Mouse (Mus musculus): Measurements from ENCODE around the gene Vps45. TPM values are rescaled to one million over a fixed set of nuclear protein-coding genes. Genes with fewer than 3 reads are reported as not detected.
"Not testable (repeated sequence)": the region's sequence is repeated elsewhere in the genome, so short reads cannot be mapped to it uniquely, and the experiment has no call there.

Gene Vps45
- total RNA-seq, 2 experiments from 2014 or later: 41.1 to 47.8 TPM

DNA sequence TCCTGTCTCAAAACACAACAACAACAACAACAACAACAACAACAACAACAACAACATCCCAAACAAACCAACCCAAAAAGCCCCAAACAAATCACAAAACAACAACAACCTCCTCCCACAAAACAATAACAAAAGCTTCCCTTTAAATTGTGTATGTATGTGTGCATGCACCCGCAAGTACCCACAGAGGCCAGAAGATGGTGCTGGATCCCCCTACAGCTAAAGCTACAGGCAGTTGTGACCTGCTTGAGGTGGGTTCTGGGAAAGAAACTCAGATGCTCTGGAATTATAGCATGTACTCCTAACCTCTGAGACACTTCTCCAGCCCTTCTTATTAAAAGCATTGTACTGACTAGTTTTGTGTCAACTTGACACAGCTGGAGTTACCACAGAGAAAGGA, 22.7 kb upstream of the Vps45 start:
- DNase-seq (ENCODE audit: low spot score in 2 of 2): no peak

DNA sequence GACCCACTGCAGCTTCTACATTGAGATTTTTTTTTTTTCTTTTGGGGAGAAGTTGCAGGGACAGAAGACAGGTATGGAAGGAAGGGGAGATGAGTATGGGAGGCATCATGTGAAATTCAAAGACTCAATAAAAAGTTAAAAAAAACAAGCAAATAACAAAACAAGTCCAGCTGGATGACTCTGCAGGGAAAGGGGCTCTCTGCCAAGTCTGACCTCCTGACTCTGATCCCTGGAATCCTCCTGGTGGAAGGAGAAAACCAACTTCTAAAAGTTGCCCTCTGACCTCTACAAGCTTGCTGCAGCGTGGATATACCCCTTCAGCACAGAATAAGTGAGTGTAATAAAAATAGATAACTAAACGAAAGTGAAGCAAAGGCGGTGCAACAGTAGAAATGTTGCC, 20.4 kb upstream of the Vps45 start:
- DNase-seq (ENCODE audit: low spot score in 2 of 2): no peak

DNA sequence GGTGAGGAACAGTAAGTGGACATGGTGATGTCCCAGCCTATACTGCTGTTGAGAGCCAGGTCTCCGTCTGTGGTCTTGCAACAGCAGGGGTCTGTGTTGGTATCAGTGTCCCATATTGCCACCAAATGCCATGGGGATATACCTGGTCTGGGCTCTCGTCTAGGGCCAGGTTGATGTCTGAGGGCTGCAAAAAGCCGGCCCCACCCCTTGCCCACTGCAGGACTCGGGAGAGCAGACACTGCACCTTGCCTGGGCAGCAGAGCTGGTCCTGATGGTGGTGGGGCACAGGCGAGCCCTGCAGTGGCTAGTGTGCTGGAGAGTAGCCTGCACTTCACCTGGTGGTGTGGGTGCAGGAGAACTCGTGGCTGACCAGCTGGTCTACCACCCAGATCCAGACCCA, 19.8 kb upstream of the Vps45 start:
- DNase-seq (ENCODE audit: low spot score in 2 of 2): no peak

DNA sequence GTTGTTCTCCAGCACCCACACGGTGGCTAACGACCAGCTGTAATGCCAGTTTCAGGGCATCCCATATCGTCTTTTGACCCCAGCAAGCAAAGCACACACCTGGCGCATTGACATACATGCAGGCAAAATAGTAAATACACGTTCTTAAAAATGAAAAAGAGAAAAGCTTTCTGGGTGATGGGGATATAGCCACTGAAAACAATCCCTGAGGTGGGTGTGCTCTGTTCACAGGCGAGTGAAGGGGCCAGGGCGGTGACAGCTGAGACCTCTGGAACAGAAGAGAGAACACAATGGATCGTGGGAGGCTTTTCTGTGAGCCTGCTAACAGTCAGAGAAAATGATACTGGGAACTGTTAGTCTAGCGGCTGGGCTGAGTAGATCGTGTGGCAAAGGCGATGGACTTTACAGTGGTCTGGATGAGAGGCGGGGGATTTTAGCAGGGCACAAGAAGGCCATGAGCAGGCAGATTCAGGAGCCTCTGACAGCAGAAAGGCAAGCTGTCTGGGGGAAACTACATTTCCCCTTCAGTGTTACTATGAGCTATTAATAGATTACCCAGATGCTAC, 14.7 kb upstream of the Vps45 start:
- DNase-seq (ENCODE audit: low spot score in 2 of 2): no peak

DNA sequence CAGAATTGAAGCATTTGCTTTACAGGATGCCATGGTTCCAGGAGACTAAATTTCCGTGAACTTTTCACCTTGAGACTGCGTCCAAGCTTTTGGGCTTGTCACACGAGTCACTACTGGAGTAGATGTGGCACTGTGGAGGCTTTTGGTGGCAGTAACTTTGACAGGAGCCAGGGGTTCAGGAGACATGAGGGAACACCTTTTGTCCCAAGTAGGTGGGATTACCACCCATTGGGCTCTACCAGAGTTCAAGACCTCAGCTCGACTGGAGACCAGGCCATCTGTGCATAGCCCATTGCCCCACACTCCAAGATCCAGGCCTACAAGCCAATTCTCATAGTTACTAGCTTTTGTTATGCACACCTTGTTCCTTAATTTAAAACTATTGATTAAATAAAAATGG, 12.0 kb upstream of the Vps45 start:
- no peak for DNase-seq (ENCODE audit: low spot score in 2 of 2)

DNA sequence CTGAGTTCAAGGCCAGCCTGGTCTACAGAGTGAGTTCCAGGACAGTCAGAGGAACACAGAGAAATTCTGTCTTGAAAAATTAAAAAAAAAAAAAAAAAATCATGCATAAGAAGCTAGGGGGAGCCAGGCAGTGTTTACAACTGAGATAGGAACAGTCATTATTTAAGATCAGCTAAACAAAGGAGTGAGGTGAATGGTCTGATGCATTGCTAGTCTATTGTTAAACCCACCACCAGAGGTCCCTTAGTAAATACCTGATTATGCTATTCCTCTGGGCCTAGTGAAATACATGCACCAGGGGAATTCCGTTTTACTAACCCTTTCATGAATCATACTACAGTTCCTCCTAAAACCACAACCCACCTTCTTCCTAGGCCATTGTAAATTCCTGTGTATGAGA, 11.3 kb upstream of the Vps45 start:
- DNase-seq (ENCODE audit: low spot score in 2 of 2): no peak

DNA sequence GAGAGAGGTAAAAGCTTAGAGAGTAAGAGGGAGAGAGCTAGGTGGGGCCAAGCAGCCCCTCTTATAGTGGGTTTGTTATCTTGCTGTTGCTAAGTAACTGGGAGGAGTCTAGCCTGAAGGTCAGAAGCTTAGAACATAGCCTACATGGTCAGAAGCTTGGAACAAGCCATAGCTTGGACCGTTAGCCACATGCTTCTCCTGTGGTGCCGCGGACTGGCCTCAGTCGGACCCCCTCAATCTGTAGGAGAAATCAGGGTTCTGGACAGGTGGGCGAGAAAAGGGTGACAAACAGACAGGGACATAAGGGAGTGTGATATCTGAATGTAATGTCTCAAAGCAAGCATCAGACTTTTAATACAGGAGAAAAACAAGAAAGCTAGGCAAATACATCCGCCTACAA, 10.8 kb upstream of the Vps45 start:
- DNase-seq (ENCODE audit: low spot score in 2 of 2): no peak

DNA sequence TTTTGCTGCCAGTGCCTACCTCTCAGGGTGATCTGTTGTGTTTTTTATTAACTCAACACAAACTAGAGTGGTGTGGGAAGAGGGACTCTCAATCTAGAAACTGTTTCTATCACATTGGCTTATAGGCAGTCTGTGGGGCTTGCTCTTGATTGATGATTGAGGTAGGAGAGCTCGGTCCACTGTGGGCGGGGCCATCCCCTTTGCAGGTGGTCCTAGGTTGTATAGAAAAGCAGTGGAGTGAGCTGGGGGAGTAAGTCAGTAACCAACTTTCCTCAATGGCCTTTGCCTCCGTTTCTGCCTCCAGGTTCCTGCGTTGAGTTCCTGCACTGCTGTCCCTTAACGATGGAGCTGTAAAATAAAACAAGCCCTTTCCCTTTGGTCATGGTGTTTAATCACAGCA, 8.5 kb upstream of the Vps45 start:
- DNase-seq (ENCODE audit: low spot score in 2 of 2): no peak

DNA sequence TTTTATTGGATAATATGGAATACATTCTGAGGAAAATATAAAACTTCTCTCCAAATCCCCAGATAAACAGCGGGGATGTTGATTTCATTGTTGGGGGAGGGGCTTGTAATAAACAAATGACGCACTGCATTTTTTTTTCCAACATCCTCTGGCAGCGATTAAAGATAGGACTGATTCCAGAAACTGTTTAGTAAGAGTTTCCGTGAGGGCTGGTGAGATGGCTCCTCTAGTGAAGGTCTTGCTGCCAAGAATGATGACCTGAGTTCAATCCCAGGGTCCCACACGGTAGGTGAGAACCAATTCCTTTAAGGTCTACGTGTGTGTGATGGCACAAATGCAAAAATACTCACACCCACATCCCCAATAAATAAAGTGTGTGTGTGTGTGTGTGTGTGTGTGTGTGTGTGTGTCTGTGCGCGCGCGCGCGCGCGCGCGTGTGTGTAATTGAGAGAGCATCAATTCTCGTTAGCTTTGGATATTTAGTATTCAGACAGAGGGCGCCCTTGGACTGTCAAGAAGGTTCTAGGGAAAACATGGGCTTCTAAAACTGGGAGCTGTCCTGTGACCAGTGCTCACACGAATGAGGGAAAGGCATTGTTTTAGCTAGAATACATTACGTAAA, 7.6 kb upstream of the Vps45 start:
- DNase-seq (ENCODE audit: low spot score in 2 of 2): peak; percentile 61 to 88

DNA sequence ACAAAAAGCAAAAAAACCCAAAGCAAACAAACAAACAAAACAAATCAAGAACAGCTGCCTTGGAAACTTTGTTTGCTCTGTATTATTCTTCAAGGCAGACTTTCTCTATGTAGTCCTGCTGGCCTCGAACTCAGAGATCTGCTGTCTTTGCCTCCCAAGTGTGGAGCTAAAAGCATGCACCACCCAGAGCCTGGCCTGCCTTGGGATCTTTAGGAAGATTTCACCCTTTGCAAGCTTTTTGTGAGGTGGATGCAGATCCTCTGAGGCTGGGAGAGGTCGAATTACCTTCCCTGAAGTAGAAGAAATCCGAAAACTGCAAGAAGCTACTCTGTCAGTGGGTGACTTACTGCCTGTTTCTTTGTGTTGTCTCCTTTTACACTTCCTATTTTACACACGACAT, 6.9 kb upstream of the Vps45 start:
- no peak for DNase-seq (ENCODE audit: low spot score in 2 of 2)

DNA sequence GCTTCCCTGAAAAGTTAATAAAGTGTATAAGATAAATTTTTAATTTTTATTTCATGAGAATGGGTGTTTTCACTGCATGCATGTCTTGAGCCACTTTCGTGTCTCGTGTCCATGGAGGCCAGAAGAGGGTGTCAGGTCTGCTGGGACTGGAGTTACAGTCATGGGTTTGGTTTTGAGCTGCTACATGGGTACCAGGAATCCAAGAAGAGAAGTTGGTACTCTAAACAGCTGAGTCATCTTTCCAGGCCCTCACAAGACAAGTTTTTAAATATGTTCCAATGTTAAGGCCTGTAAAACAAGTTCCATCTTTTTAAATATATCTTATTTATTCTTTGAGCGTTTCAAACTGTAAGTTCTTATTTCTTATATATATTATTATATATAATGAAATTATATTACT, 6.0 kb upstream of the Vps45 start:
- DNase-seq (ENCODE audit: low spot score in 2 of 2): no peak

DNA sequence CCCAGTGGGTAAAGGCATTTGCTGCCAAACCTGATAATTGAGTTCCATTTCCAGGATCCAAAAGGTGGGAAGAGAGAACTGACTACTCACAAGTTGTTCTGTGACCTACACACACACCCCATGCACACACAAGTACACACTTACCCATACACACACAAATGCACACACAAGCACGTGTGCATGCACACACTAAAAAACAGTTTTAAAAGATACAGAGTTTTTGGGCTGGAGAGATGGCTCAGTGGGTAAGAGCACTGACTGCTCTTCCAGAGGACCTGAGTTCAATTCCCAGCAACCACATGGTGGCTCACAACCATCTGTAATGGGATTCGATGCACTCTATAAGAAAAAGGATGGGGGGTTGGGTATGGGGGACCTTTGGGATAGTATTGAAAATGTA, 5.0 kb upstream of the Vps45 start:
- no peak for DNase-seq (ENCODE audit: low spot score in 2 of 2)

DNA sequence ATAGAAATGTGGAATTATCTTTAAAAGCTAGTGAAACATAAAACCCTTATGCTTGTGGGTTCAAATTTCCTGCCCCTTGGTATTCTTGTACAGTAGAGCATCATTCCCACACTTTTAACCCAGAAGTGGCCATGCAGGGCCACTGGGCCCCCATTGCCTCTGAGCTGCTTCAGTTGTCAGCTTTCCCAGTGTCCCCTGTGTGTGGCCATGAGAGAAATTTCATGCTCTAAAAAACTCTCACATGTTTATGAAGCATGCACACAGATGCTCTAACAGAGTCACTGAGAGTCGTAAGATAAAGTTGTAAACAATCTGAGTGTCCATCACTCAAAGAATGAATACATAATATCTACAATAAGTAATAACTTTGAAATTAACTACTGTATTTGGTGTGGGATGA, 1.9 kb upstream of the Vps45 start:
- DNase-seq (ENCODE audit: low spot score in 2 of 2): no peak

DNA sequence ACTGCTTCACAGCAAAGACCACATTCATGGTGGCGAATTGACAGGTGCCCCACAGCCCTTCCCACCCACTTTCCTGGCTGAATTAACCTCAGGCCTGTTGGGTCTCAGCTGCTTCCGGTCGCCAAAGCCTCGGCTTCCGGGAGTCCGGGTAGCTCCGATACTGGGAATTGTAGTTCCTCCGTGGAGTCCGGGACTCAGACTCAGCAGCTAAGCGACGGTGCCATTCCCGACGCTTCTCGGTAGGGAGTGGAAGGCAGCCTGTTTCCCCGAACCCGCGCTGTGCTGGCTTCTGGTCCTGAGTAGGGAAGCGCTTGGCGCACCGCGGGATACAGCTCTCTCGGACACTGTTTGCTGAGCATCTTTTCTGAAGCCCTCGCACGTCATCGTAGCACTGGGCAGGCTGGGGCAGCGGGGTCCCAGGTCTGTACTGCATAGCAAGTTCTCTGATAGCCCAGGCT, 490 bp downstream of the Vps45 start:
- peak; percentile 89 to 92 for DNase-seq (ENCODE audit: low spot score in 2 of 2)

DNA sequence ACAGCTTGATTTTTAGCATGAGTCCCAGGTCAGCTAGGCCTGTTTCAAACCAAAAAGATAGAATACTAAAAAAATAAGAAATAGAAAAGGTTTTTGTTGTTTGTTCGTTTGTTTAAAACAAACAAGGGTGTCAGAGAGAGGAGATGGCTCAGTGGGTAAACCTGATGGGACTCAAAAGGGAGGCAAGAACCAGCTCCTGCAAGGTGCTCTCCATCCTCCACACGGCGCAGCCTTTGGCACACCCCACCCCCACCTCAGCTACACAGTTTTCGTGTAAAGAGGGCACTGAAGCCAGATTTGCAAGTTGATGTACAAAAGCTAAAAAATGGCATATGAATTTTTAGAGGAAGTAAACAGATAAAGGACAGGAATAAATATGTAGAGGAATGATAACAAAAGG, 2.2 kb downstream of the Vps45 start:
- DNase-seq (ENCODE audit: low spot score in 2 of 2): no peak

DNA sequence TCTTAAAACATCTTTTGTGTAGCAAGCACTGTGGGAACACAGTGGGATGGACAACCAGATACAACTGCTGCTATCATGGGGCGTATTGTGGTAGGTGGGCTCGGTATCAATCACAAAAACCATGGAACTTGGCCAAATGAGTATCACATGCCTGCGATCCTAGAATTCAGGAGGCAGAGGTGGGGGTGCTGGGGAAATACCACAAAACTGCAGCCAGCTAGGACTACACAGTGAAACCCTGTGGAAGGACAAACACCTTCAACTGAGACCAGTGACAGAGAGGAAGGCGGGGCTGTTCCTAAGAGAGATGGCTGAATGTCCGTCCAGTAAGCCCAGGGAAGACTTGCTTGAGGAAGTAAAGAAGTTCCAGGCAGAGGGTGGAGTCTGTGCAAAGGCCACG, 3.0 kb downstream of the Vps45 start:
- DNase-seq (ENCODE audit: low spot score in 2 of 2): no peak

DNA sequence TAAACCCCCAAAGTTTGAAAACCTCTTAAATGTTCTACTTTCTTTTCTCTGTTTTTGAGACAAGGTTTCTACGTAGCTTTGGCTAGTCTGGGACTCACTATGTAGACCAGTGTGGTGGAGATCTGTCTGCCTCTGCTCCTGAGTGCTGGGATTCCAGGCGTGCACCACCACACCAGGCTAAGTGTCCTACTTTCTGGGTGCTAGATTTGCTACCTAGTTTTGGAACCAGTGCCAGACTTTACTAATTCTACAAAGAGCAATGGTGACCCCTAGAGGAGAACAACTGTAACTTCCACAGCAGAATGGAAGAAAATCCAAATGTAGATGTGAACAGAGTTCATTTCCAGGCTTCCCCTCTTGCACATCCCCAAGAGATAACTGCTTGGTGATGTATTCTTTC, 6.4 kb downstream of the Vps45 start:
- peak in 1 of 2 experiments; percentile 65 for DNase-seq (ENCODE audit: low spot score in 2 of 2)

DNA sequence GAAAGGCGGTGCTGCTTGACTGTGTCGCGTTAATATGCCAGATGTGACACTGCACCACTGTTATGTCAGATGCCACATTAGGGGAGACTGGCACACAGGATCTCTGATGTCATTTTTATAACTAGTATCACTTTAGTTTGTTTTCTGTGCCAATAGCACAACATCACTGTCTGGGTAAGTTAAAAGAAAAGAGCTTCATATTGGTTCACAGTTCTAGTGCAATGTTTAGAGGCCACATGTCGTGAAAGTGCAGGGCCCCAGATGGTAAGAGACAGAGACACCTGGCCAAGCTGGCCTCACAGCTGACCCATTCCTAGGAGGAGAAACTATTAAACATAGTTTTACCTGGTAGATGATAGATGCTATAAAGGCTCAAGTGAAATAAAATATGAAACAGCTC, 7.1 kb downstream of the Vps45 start:
- no peak for DNase-seq (ENCODE audit: low spot score in 2 of 2)

DNA sequence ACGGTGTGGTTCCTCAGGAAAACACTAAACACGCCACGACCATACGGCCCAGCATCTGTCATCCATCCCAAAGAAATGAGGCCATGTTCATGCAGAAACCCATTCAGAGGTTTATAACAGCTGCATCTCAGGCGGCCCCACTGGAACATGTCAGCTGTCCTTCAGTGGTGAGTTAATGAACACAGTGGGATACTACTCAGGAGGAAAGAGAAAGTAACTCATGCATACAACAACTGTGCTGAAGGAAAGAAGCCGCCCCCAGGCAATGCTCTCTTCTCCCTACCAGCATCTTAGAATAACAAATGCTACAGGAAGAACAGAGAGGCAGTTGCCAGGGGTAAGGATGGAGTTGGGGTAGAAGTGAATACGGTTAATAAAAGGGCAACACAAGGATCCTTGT, 7.5 kb downstream of the Vps45 start:
- no peak for DNase-seq (ENCODE audit: low spot score in 2 of 2)

DNA sequence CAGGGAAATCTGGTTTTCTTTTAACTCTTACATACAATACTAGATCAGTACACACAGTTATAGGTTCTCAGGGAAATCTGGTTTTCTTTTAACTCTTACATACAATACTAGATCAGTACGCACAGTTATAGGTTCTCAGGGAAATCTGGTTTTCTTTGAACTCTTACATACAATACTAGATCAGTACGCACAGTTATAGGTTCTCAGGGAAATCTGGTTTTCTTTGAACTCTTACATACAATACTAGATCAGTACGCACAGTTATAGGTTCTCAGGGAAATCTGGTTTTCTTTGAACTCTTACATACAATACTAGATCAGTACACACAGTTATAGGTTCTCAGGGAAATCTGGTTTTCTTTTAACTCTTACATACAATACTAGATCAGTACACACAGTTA, 13.7 kb downstream of the Vps45 start:
- DNase-seq (ENCODE audit: low spot score in 2 of 2): not testable (repeated sequence)

DNA sequence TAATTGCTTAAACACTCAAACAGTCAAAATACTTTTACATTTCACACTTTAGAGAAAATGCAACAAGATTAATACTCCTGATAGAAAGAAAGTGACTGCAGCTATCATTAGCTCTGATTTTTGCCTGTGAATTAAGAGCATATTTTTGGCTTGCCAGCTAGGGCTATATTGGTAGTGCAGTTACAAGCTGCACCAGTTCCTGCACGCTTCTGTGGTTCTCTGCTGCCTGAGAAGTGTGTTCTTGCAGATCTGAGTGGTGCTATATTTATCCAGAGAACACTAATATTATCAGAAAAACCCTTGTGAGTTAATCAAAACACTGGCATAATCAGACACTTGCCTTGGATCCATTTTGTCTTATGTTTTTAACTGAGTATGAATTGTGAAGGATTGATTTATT, 15.2 kb downstream of the Vps45 start:
- DNase-seq (ENCODE audit: low spot score in 2 of 2): no peak

DNA sequence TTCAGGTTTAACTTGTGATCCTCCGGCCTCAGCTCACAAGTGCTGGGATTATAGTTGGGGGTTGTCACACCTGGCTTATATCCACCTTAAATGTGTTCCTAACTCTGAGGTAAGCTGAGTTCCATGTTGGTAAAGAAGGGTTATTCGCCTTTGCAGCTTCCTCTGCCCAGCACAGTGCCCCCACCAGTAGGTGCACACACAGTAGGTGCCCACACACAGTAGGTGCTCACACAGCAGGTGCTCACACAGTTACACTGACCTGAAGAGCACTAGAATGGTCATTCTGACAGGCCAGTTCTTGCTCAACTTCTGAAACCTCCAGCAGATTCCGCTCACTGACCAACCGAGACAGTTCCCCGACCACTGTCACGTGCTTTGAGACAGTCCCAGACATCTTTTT, 17.2 kb downstream of the Vps45 start:
- no peak for DNase-seq (ENCODE audit: low spot score in 2 of 2)

DNA sequence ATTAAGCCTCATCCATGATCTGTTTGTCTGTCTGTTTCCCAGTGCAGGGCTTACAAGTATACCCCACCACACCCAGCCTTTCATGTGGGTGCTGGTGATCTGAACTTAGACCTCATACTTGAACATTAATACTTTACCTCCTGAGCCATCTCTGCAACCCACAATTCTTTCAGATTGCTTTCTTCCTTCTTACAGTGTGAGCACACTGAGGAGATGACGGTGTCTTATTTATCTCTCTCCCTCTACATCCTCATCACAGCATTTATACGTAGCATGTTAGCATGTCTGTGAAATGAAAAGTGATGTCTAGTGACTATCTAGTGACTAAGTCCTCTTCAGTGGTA, 17.6 kb downstream of the Vps45 start:
- no peak for DNase-seq (ENCODE audit: low spot score in 2 of 2)

All from layer of hippocampus, postnatal 14 days (tissue).